Comparison of ENCODE assay signal across 8 mouse cellular contexts in the genomic region with DNA sequence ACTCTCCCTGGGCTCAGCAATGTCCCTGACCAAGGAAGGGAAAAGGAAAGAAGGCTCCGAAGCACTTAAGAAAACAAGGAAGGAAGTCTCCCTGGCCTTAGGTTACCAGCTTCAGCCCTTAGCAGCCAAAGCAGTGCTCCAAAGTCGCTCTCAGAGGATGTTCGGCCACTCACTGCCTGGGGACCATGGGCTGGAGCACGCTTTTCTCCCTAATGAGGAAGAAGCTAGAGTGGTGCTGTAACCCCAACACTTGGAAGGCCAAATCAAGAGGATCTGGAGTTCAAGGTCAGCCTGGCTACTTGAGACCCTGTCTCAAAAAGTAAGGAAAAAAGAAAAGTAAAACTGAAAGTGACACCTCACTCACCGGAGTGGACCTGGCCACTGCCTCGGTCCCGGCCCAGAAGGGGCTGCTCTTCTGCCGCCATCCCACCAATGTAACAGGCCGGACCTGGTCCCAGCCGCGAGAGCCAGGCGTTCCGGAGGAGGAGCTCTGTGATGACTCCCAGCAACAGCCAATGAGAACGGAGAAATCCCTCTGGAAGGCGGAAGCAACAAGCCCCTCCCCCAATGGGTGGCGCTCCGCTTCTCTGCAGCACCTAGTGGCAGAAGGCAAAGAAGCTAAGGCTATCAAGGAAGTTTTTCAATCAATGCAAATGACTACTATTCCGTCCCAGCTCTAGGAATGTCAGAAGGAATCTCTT. TPM values are rescaled to one million over a fixed set of nuclear protein-coding genes. Genes with fewer than 3 reads are reported as not detected.
DNase-seq lines count a peak whose midpoint lies in the region; ATAC-seq and TF ChIP-seq lines count a peak whose summit lies in the region.

A gene (minus strand): TSS at position 525 of the 701 bp plus-strand sequence.

- peak; percentile 96 for DNase-seq in brain, embryonic 14.5 days (ENCODE audit: low read depth)
- peak; percentile 89 for DNase-seq in liver, adult 2 months (ENCODE audit: extremely low read depth, low read depth, low spot score)
- peak; percentile 93 for DNase-seq in splenic B cell, adult 2 months (ENCODE audit: low read depth, low spot score)

- peak; percentile 85 for ATAC-seq in heart, embryonic 11.5 days (replicated peaks; ENCODE audit: insufficient number of reproducible peaks, low FRiP score, low TSS enrichment)
- ATAC-seq in kidney, embryonic 16.5 days (ENCODE audit: low FRiP score, low TSS enrichment) = peak; percentile 93

- WGBS in heart, embryonic 11.5 days (ENCODE audit: insufficient replicate concordance) = 2% methylated on average over 18 of the region's 18 CpGs
- WGBS in kidney, embryonic 16.5 days = under 1% methylated on average over 18 of the region's 18 CpGs
- WGBS in liver, adult 2 months = 7% methylated on average over 18 of the region's 18 CpGs

- peak within 1 kb of the TSS; percentile 83 for H3ac ChIP-seq in C2C12 (ENCODE audit: control insufficient read depth, insufficient read length, low read depth)
- H3ac ChIP-seq in myocyte (ENCODE audit: control insufficient read depth, insufficient read length) = no peak within 1 kb of the TSS

- H3K4me3 ChIP-seq in C2C12 (ENCODE audit: insufficient read depth, poor library complexity, severe bottlenecking) = peak within 1 kb of the TSS; percentile 38
- peak within 1 kb of the TSS; percentile 65 for H3K4me3 ChIP-seq in erythroblast, embryonic 14.5 days (replicated peaks)
- peak within 1 kb of the TSS; percentile 44 for H3K4me3 ChIP-seq in heart, embryonic 11.5 days (ENCODE audit: low read depth, low read length)
- H3K4me3 ChIP-seq in kidney, embryonic 16.5 days (ENCODE audit: low read length) = peak within 1 kb of the TSS; percentile 52
- peak within 1 kb of the TSS; percentile 67 for H3K4me3 ChIP-seq in liver, adult 2 months (ENCODE audit: insufficient read depth, low read depth, low read length)
- peak within 1 kb of the TSS; percentile 43 for H3K4me3 ChIP-seq in myocyte

- H3K36me3 ChIP-seq in C2C12 (ENCODE audit: control insufficient read depth, insufficient read depth) (no peaks in the 10 kb centered on the region), myocyte (ENCODE audit: control insufficient read depth, insufficient read depth) (no peaks in the 10 kb centered on the region)
- H3K36me3 ChIP-seq in erythroblast, embryonic 14.5 days (ENCODE audit: control insufficient read depth) = peaks cover 5% of the 10 kb centered on the region; the same call in 1 of the 2 replicates
- peaks cover 8% of the 10 kb centered on the region; the same call in 1 of the 2 replicates for H3K36me3 ChIP-seq in heart, embryonic 11.5 days (ENCODE audit: control insufficient read depth, insufficient read depth, low read length)
- peaks cover 14% of the 10 kb centered on the region for H3K36me3 ChIP-seq in kidney, embryonic 16.5 days (ENCODE audit: insufficient read depth, low read length)
- H3K36me3 ChIP-seq in liver, adult 2 months (ENCODE audit: control insufficient read depth, insufficient read depth, low read length) = no peaks in the 10 kb centered on the region
- H3K36me3 ChIP-seq in splenic B cell, adult 2 months (ENCODE audit: control insufficient read depth, insufficient read depth, low read length, poor library complexity, severe bottlenecking) = peaks cover 1% of the 10 kb centered on the region; the same call in 1 of the 2 replicates

- H3K27me3 ChIP-seq in C2C12 (ENCODE audit: control insufficient read depth, insufficient read depth, insufficient read length) (no peaks in the 10 kb centered on the region), myocyte (ENCODE audit: control insufficient read depth, insufficient read depth, insufficient read length) (no peaks in the 10 kb centered on the region)
- no peaks in the 10 kb centered on the region for H3K27me3 ChIP-seq in erythroblast, embryonic 14.5 days (ENCODE audit: control insufficient read depth)
- H3K27me3 ChIP-seq in heart, embryonic 11.5 days (ENCODE audit: control insufficient read depth, insufficient read depth, low read length) = no peaks in the 10 kb centered on the region
- H3K27me3 ChIP-seq in kidney, embryonic 16.5 days (ENCODE audit: insufficient read depth, low read length) = no peaks in the 10 kb centered on the region
- no peaks in the 10 kb centered on the region for H3K27me3 ChIP-seq in liver, adult 2 months (ENCODE audit: control insufficient read depth, insufficient read depth, low read length)
- no peaks in the 10 kb centered on the region for H3K27me3 ChIP-seq in splenic B cell, adult 2 months (ENCODE audit: control insufficient read depth, insufficient read depth, low read length, poor library complexity, severe bottlenecking)

- H3K79me2 ChIP-seq in C2C12 (ENCODE audit: control insufficient read depth, insufficient read depth) (no peaks in the 10 kb centered on the region), myocyte (ENCODE audit: control insufficient read depth, insufficient read depth) (peaks cover 7% of the 10 kb centered on the region)
- no peaks in the 10 kb centered on the region for H3K79me2 ChIP-seq in liver, adult 2 months (ENCODE audit: control insufficient read depth, insufficient read depth, low read length)

- no peaks in the 10 kb centered on the region for H3K9me3 ChIP-seq in erythroblast, embryonic 14.5 days (ENCODE audit: control insufficient read depth, low read length)
- no peaks in the 10 kb centered on the region for H3K9me3 ChIP-seq in heart, embryonic 11.5 days (replicated peaks; ENCODE audit: control insufficient read depth, low read length)
- no peaks in the 10 kb centered on the region for H3K9me3 ChIP-seq in kidney, embryonic 16.5 days (ENCODE audit: low read length)

- TF ChIP-seq POLR2A in brain, embryonic 14.5 days (IDR thresholded peaks at IDR 0.05; ENCODE audit: borderline replicate concordance, extremely low read depth, insufficient read depth, insufficient read length, poor library complexity, severe bottlenecking) = no peak
- TF ChIP-seq POLR2A in liver, adult 2 months (IDR thresholded peaks at IDR 0.05; ENCODE audit: extremely low read depth, insufficient read depth, low read length) = 0 out of 2 replicates have a peak, but pooled peaks have one; percentile 40
- TF ChIP-seq POLR2A in myocyte (IDR thresholded peaks at IDR 0.05; ENCODE audit: insufficient read length, low read depth) = peak; percentile 81

- peak within 1 kb of the TSS; percentile 73 for H3K9ac ChIP-seq in heart, embryonic 11.5 days (ENCODE audit: low read depth, low read length)
- peak within 1 kb of the TSS; percentile 58 for H3K9ac ChIP-seq in kidney, embryonic 16.5 days (replicated peaks; ENCODE audit: low read length)
- H3K9ac ChIP-seq in liver, adult 2 months (ENCODE audit: low read depth, low read length) = peak within 1 kb of the TSS; percentile 51

- H3K4me1 ChIP-seq in erythroblast, embryonic 14.5 days (ENCODE audit: control insufficient read depth) = peaks cover 21% of the 10 kb centered on the region
- peaks cover 11% of the 10 kb centered on the region for H3K4me1 ChIP-seq in heart, embryonic 11.5 days (ENCODE audit: control insufficient read depth, insufficient read depth, low read length)
- H3K4me1 ChIP-seq in kidney, embryonic 16.5 days (ENCODE audit: insufficient read depth, low read length) = peaks cover 25% of the 10 kb centered on the region
- H3K4me1 ChIP-seq in liver, adult 2 months (ENCODE audit: control insufficient read depth, insufficient read depth, low read length) = peaks cover 5% of the 10 kb centered on the region

- no peak within 1 kb of the TSS for H3K27ac ChIP-seq in heart, embryonic 11.5 days (ENCODE audit: low read depth, low read length)
- H3K27ac ChIP-seq in kidney, embryonic 16.5 days (ENCODE audit: low read length) = no peak within 1 kb of the TSS
- H3K27ac ChIP-seq in liver, adult 2 months (replicated peaks; ENCODE audit: insufficient read depth, low read depth, low read length) = peak within 1 kb of the TSS; percentile 13

- no peak for TF ChIP-seq CTCF in C2C12 (IDR thresholded peaks at IDR 0.05; ENCODE audit: control insufficient read depth, insufficient read depth, insufficient read length)
- peak; percentile 62; the same call in 1 of the 2 replicates for TF ChIP-seq CTCF in brain, embryonic 14.5 days (IDR thresholded peaks at IDR 0.05; ENCODE audit: borderline replicate concordance, extremely low read depth, insufficient read depth, insufficient read length)
- TF ChIP-seq CTCF in liver, adult 2 months (IDR thresholded peaks at IDR 0.05; ENCODE audit: low read depth, low read length) = peak; percentile 74

- peak within 1 kb of the TSS; percentile 78 for H3K4me2 ChIP-seq in heart, embryonic 11.5 days
- H3K4me2 ChIP-seq in kidney, embryonic 16.5 days (replicated peaks; ENCODE audit: low read depth, low read length) = peak within 1 kb of the TSS; percentile 64
- peak within 1 kb of the TSS; percentile 98 for H3K4me2 ChIP-seq in myocyte (ENCODE audit: low read depth)

- H3K79me3 ChIP-seq in C2C12 (ENCODE audit: low read depth) = no peaks in the 10 kb centered on the region

TF ChIP-seq in C2C12, 6 proteins besides CTCF, POLR2A, EP300 and RAD21:
- TF ChIP-seq MYOD1 (IDR thresholded peaks at IDR 0.05; ENCODE audit: control insufficient read depth, insufficient read length, low read depth) (no peak), MYOG (IDR thresholded peaks at IDR 0.05; ENCODE audit: control insufficient read depth, extremely low read depth, insufficient read length) (no peak), USF1 (IDR thresholded peaks at IDR 0.05; ENCODE audit: low read depth) (no peak), CEBPB (IDR thresholded peaks at IDR 0.05; ENCODE audit: low read depth) (no peak), MAX (IDR thresholded peaks at IDR 0.05) (no peak), FOSL1 (IDR thresholded peaks at IDR 0.05; ENCODE audit: insufficient read depth, low read length, poor library complexity, severe bottlenecking) (no peak)

TF ChIP-seq in myocyte, 11 proteins besides CTCF, POLR2A, EP300 and RAD21:
- TF ChIP-seq POLR2AphosphoS2 (IDR thresholded peaks at IDR 0.05; ENCODE audit: insufficient read length, low read depth) (peak; percentile 56), E2F4 (IDR thresholded peaks at IDR 0.05; ENCODE audit: insufficient read depth) (no peak)

RNA-seq across cellular contexts. Expression of the gene that starts here (rescaled TPM):
- polyA plus RNA-seq in C2C12 (2012; fragmentation: generic; extraction: Trizol) (5.2 TPM), myocyte (2012; fragmentation: generic; extraction: Trizol) (4.4 TPM)
- polyA plus RNA-seq in brain, embryonic 14.5 days (2012; rRNA removed) = 10.5 and 13.4 TPM in 2 replicates
- 0.06 TPM in 1 of 2 replicates, not detected in the other for polyA plus RNA-seq in erythroblast, embryonic 14.5 days (2012)
- polyA plus RNA-seq in heart, embryonic 11.5 days (2014; fragmentation: Nextera tagmentation; extraction: Ambion mirVana) = 2.1 and 3.1 TPM in 2 replicates
- 11.4 and 12.2 TPM in 2 replicates for polyA plus RNA-seq in kidney, embryonic 16.5 days (2015; fragmentation: Nextera tagmentation; extraction: Ambion mirVana)
- 1.9 and 2.9 TPM in 2 replicates for total RNA-seq in liver, adult 2 months (2014; rRNA removed)
- polyA plus RNA-seq in liver, adult 2 months (2012; rRNA removed) = 2.6 and 5.0 TPM in 2 replicates
